15 mouse cellular contexts compared by ENCODE assay signal in genomic region chr4:145270136-145270535, GRCm38 (mm10). TPM values are rescaled to one million over a fixed set of nuclear protein-coding genes. Genes with fewer than 3 reads are reported as not detected.
A peak's percentile ranks its signal among the peaks of the same experiment; 100 is the strongest.
DNase-seq lines count a peak whose midpoint lies in the region; ATAC-seq lines count a peak whose summit lies in the region.
"Had no signal": no experiment of that assay in that cellular context is flagged by ENCODE, and none has a peak within 500 bp of the region (broad histone marks: within the 10 kb centered on the region; RNA-seq: fewer than 3 reads in every experiment).

No protein-coding gene starts in this region.

- H3K36me3 ChIP-seq in liver, embryonic 16.5 days (ENCODE audit: control insufficient read depth, insufficient read depth): no peaks in the 10 kb centered on the region
- H3K36me3 ChIP-seq in midbrain, embryonic 15.5 days (replicated peaks): no peaks in the 10 kb centered on the region
- H3K36me3 ChIP-seq: hindbrain, embryonic 15.5 days; neural tube, embryonic 15.5 days had no signal

- no peak overlapping the region for H3K9ac ChIP-seq in liver, embryonic 16.5 days (ENCODE audit: low read depth, low read length)
- H3K9ac ChIP-seq in midbrain, embryonic 15.5 days: no peak overlapping the region
- H3K9ac ChIP-seq: hindbrain, embryonic 15.5 days; lung, embryonic 14.5 days; neural tube, embryonic 15.5 days had no signal

- peak; percentile 48 for ATAC-seq in common myeloid progenitor, adult 5-6 weeks (replicated peaks; ENCODE audit: low read depth, poor library complexity, severe bottlenecking)
- ATAC-seq in liver, embryonic 16.5 days (ENCODE audit: low read depth): peak; percentile 42
- peak; percentile 24 for ATAC-seq in neutrophil, adult 5-6 weeks (ENCODE audit: extremely low read depth, insufficient number of reproducible peaks, low FRiP score, poor library complexity, severe bottlenecking)
- no peak for ATAC-seq in cerebellum, adult (ENCODE audit: insufficient number of reproducible peaks, low FRiP score, low TSS enrichment)
- ATAC-seq in midbrain, embryonic 15.5 days (replicated peaks): no peak
- ATAC-seq: midbrain, embryonic 16.5 days had no signal

- no peaks in the 10 kb centered on the region for H3K9me3 ChIP-seq in liver, embryonic 16.5 days (replicated peaks; ENCODE audit: control insufficient read depth, low read length)
- no peaks in the 10 kb centered on the region for H3K9me3 ChIP-seq in midbrain, embryonic 15.5 days
- H3K9me3 ChIP-seq: hindbrain, embryonic 15.5 days; neural tube, embryonic 15.5 days had no signal

- peak; percentile 32 to 39 for DNase-seq in lung, adult 18-20 months
- no peak for DNase-seq in lung, postnatal 14 days
- DNase-seq: cerebellum, adult 9-10 months; gastrocnemius, postnatal 14 days; kidney, adult 18-20 months; lung, embryonic 14.5 days; right cerebral cortex, adult 18-20 months had no signal

- H3K4me1 ChIP-seq in liver, embryonic 16.5 days (ENCODE audit: control insufficient read depth, low read depth, low read length): no peaks in the 10 kb centered on the region; the same call in 1 of the 2 replicates
- no peaks in the 10 kb centered on the region for H3K4me1 ChIP-seq in midbrain, embryonic 15.5 days
- H3K4me1 ChIP-seq: hindbrain, embryonic 15.5 days; neural tube, embryonic 15.5 days had no signal

- 24% methylated on average over 5 of the region's 5 CpGs for WGBS in liver, embryonic 16.5 days (ENCODE audit: insufficient replicate concordance)
- 89% methylated on average over 5 of the region's 5 CpGs for WGBS in midbrain, embryonic 15.5 days

- H3K4me3 ChIP-seq in liver, embryonic 16.5 days (ENCODE audit: low read depth, low read length): no peak overlapping the region
- no peak overlapping the region for H3K4me3 ChIP-seq in midbrain, embryonic 15.5 days
- H3K4me3 ChIP-seq: hindbrain, embryonic 15.5 days; neural tube, embryonic 15.5 days had no signal

- H3K4me2 ChIP-seq in liver, embryonic 16.5 days (ENCODE audit: low read depth, low read length): no peak overlapping the region
- no peak overlapping the region for H3K4me2 ChIP-seq in midbrain, embryonic 15.5 days
- H3K4me2 ChIP-seq: hindbrain, embryonic 15.5 days; lung, embryonic 14.5 days; neural tube, embryonic 15.5 days had no signal

- H3K27ac ChIP-seq in liver, embryonic 16.5 days (ENCODE audit: low read length): peak overlapping the region; percentile 29; the same call in 1 of the 2 replicates
- no peak overlapping the region for H3K27ac ChIP-seq in midbrain, embryonic 15.5 days
- H3K27ac ChIP-seq: hindbrain, embryonic 15.5 days; neural tube, embryonic 15.5 days had no signal

- H3K27me3 ChIP-seq in liver, embryonic 16.5 days (ENCODE audit: control insufficient read depth, insufficient read depth, low read depth, low read length): no peaks in the 10 kb centered on the region
- H3K27me3 ChIP-seq in midbrain, embryonic 15.5 days (replicated peaks): no peaks in the 10 kb centered on the region
- H3K27me3 ChIP-seq: hindbrain, embryonic 15.5 days; neural tube, embryonic 15.5 days had no signal

RNA-seq across cellular contexts. Expression of gene Tnfrsf1b, which starts 23.5 kb away (rescaled TPM):
- 17.1 and 20.1 TPM in 2 replicates for total RNA-seq in common myeloid progenitor, adult 5-6 weeks (2017)
- polyA plus RNA-seq in liver, embryonic 16.5 days (2015; fragmentation: Nextera tagmentation; extraction: Ambion mirVana): 8.8 and 10.3 TPM in 2 replicates
- total RNA-seq in neutrophil, adult 5-6 weeks (2017): 91.5 and 109 TPM in 2 replicates
- polyA plus RNA-seq in midbrain, embryonic 15.5 days (2015; fragmentation: Nextera tagmentation; extraction: Ambion mirVana): 3.1 and 4.3 TPM in 2 replicates

RNA-seq across cellular contexts. Expression of gene Tnfrsf8, which starts 44.8 kb away (rescaled TPM):
- total RNA-seq in common myeloid progenitor, adult 5-6 weeks (2017): 0.05 and 0.29 TPM in 2 replicates
- polyA plus RNA-seq in liver, embryonic 16.5 days (2015; fragmentation: Nextera tagmentation; extraction: Ambion mirVana): 0.06 TPM in 1 of 2 replicates, not detected in the other
- total RNA-seq in neutrophil, adult 5-6 weeks (2017): 0.58 and 0.86 TPM in 2 replicates
- polyA plus RNA-seq in midbrain, embryonic 15.5 days (2015; fragmentation: Nextera tagmentation; extraction: Ambion mirVana): 0.52 and 0.67 TPM in 2 replicates

Comparison
In these comparisons a context has a peak if more than half of its experiments do, and no peak if none do; other contexts are left out.
1. ATAC-seq: peak in common myeloid progenitor, adult 5-6 weeks (single experiment), liver, embryonic 16.5 days (single experiment) and neutrophil, adult 5-6 weeks (single experiment); none in cerebellum, adult (single experiment) and midbrain, embryonic 15.5 days (single experiment).